Mouse (Mus musculus): ENCODE results near the gene Cwc22.

Gene Cwc22

GRCm38 (mm10) chr2:77945596-77946485 lies at the start of gene Cwc22:
Gene Cwc22, minus strand, starts transcription at chr2:77946375.
- DNase-seq (ENCODE audit: low spot score in 2 of 2), result peak; percentile 80 to 97

GRCm38 (mm10) chr2:77993727-77994401 lies 47.7 kb upstream of the Cwc22 start:
- no peak for DNase-seq (ENCODE audit: low spot score in 2 of 2)

GRCm38 (mm10) chr2:77992951-77993604 lies 46.9 kb upstream of the Cwc22 start:
- no peak for DNase-seq (ENCODE audit: low spot score in 2 of 2)

- no peak for DNase-seq (ENCODE audit: low spot score in 2 of 2)
Observed at GRCm38 (mm10) chr2:77990820-77991219, 44.6 kb upstream of the Cwc22 start.

GRCm38 (mm10) chr2:77990121-77990520 lies 43.9 kb upstream of the Cwc22 start:
- no peak for DNase-seq (ENCODE audit: low spot score in 2 of 2)

- DNase-seq (ENCODE audit: low spot score in 2 of 2), result no peak
Observed at GRCm38 (mm10) chr2:77989390-77989789, 43.2 kb upstream of the Cwc22 start.

- DNase-seq (ENCODE audit: low spot score in 2 of 2), result no peak
Observed at GRCm38 (mm10) chr2:77985991-77986730, 40.0 kb upstream of the Cwc22 start.

GRCm38 (mm10) chr2:77984209-77984608 lies 38.0 kb upstream of the Cwc22 start:
- DNase-seq (ENCODE audit: low spot score in 2 of 2), result no peak

- DNase-seq (ENCODE audit: low spot score in 2 of 2), result no peak
Observed at GRCm38 (mm10) chr2:77981826-77982225, 35.7 kb upstream of the Cwc22 start.

- no peak for DNase-seq (ENCODE audit: low spot score in 2 of 2)
Observed at GRCm38 (mm10) chr2:77980696-77981095, 34.5 kb upstream of the Cwc22 start.

GRCm38 (mm10) chr2:77979519-77979918 lies 33.3 kb upstream of the Cwc22 start:
- DNase-seq (ENCODE audit: low spot score in 2 of 2), result no peak

GRCm38 (mm10) chr2:77979081-77979480 lies 32.9 kb upstream of the Cwc22 start:
- no peak for DNase-seq (ENCODE audit: low spot score in 2 of 2)

- no peak for DNase-seq (ENCODE audit: low spot score in 2 of 2)
Observed at GRCm38 (mm10) chr2:77978256-77978655, 32.1 kb upstream of the Cwc22 start.

- no peak for DNase-seq (ENCODE audit: low spot score in 2 of 2)
Observed at GRCm38 (mm10) chr2:77976321-77976920, 30.2 kb upstream of the Cwc22 start.

GRCm38 (mm10) chr2:77975606-77976005 lies 29.4 kb upstream of the Cwc22 start:
- no peak for DNase-seq (ENCODE audit: low spot score in 2 of 2)

- DNase-seq (ENCODE audit: low spot score in 2 of 2), result no peak
Observed at GRCm38 (mm10) chr2:77974986-77975385, 28.8 kb upstream of the Cwc22 start.

- no peak for DNase-seq (ENCODE audit: low spot score in 2 of 2)
Observed at GRCm38 (mm10) chr2:77974366-77974765, 28.2 kb upstream of the Cwc22 start.

- DNase-seq (ENCODE audit: low spot score in 2 of 2), result no peak
Observed at GRCm38 (mm10) chr2:77973296-77973695, 27.1 kb upstream of the Cwc22 start.

- no peak for DNase-seq (ENCODE audit: low spot score in 2 of 2)
Observed at GRCm38 (mm10) chr2:77972541-77972940, 26.4 kb upstream of the Cwc22 start.

GRCm38 (mm10) chr2:77971871-77972270 lies 25.7 kb upstream of the Cwc22 start:
- DNase-seq (ENCODE audit: low spot score in 2 of 2), result no peak

- DNase-seq (ENCODE audit: low spot score in 2 of 2), result no peak
Observed at GRCm38 (mm10) chr2:77971361-77971760, 25.2 kb upstream of the Cwc22 start.
